In genomic region chr15:78185609-78186008, GRCm38 (mm10) we compare ENCODE assay signal across 24 mouse cellular contexts. TPM values are rescaled to one million over a fixed set of nuclear protein-coding genes. Genes with fewer than 3 reads are reported as not detected.
"Had no signal": no experiment of that assay in that cellular context is flagged by ENCODE, and none has a peak within 500 bp of the region (broad histone marks: within the 10 kb centered on the region; RNA-seq: fewer than 3 reads in every experiment).

No protein-coding gene starts in this region.

- H3K4me1 ChIP-seq: embryonic facial prominence, embryonic 12.5 days had no signal

- H3K36me3 ChIP-seq: embryonic facial prominence, embryonic 10.5 days; embryonic facial prominence, embryonic 12.5 days; embryonic facial prominence, embryonic 13.5 days; embryonic facial prominence, embryonic 15.5 days; forebrain, embryonic 10.5 days; forebrain, embryonic 12.5 days; forebrain, embryonic 15.5 days had no signal

- H3K4me3 ChIP-seq: embryonic facial prominence, embryonic 12.5 days; embryonic facial prominence, embryonic 13.5 days; embryonic facial prominence, embryonic 15.5 days; erythroblast, embryonic 14.5 days; forebrain, embryonic 12.5 days; forebrain, embryonic 13.5 days; forebrain, embryonic 15.5 days; gastrocnemius, adult 2 months; heart, adult 2 months had no signal

- DNase-seq: cerebellum, adult 8-10 months; cerebellum, adult 9-10 months; cerebellum, adult 9-11 months; cerebellum, postnatal 36 days; gastrocnemius, postnatal 25 days; gastrocnemius, postnatal 36 days; heart, adult 11 months had no signal

- H3K27me3 ChIP-seq: forebrain, embryonic 15.5 days had no signal

- H3K9me3 ChIP-seq: embryonic facial prominence, embryonic 10.5 days; embryonic facial prominence, embryonic 12.5 days; embryonic facial prominence, embryonic 13.5 days; embryonic facial prominence, embryonic 15.5 days; forebrain, embryonic 10.5 days; forebrain, embryonic 12.5 days; forebrain, embryonic 13.5 days; forebrain, embryonic 15.5 days had no signal

- H3K9ac ChIP-seq: embryonic facial prominence, embryonic 12.5 days; embryonic facial prominence, embryonic 13.5 days; embryonic facial prominence, embryonic 15.5 days; forebrain, embryonic 13.5 days; forebrain, embryonic 15.5 days; forebrain, postnatal 0 days had no signal

- H3K27ac ChIP-seq: embryonic facial prominence, embryonic 10.5 days; embryonic facial prominence, embryonic 12.5 days; embryonic facial prominence, embryonic 13.5 days; embryonic facial prominence, embryonic 15.5 days; forebrain, embryonic 10.5 days; forebrain, embryonic 12.5 days; forebrain, embryonic 13.5 days; forebrain, embryonic 15.5 days; heart, adult 2 months had no signal

- H3K4me2 ChIP-seq: embryonic facial prominence, embryonic 12.5 days; embryonic facial prominence, embryonic 13.5 days; embryonic facial prominence, embryonic 15.5 days; forebrain, embryonic 15.5 days had no signal

RNA-seq across cellular contexts. Expression of gene Pvalb, which starts 20.6 kb away (rescaled TPM):
- total RNA-seq: common myeloid progenitor, adult 5-6 weeks; granulocyte monocyte progenitor cell, adult 5-6 weeks had no signal
- polyA plus RNA-seq: embryonic facial prominence, embryonic 10.5 days; embryonic facial prominence, embryonic 11.5 days; embryonic facial prominence, embryonic 13.5 days; embryonic facial prominence, embryonic 15.5 days; erythroblast, embryonic 14.5 days; forebrain, embryonic 10.5 days; forebrain, embryonic 11.5 days; forebrain, embryonic 12.5 days; forebrain, embryonic 13.5 days; forebrain, embryonic 15.5 days; forebrain, embryonic 16.5 days had no signal
